Mouse (Mus musculus): ENCODE results near the gene Ppp1r14c. TPM values are rescaled to one million over a fixed set of nuclear protein-coding genes. Genes with fewer than 3 reads are reported as not detected.

The Ppp1r14c gene
- 4.2 TPM for polyA plus RNA-seq (2021)

DNA sequence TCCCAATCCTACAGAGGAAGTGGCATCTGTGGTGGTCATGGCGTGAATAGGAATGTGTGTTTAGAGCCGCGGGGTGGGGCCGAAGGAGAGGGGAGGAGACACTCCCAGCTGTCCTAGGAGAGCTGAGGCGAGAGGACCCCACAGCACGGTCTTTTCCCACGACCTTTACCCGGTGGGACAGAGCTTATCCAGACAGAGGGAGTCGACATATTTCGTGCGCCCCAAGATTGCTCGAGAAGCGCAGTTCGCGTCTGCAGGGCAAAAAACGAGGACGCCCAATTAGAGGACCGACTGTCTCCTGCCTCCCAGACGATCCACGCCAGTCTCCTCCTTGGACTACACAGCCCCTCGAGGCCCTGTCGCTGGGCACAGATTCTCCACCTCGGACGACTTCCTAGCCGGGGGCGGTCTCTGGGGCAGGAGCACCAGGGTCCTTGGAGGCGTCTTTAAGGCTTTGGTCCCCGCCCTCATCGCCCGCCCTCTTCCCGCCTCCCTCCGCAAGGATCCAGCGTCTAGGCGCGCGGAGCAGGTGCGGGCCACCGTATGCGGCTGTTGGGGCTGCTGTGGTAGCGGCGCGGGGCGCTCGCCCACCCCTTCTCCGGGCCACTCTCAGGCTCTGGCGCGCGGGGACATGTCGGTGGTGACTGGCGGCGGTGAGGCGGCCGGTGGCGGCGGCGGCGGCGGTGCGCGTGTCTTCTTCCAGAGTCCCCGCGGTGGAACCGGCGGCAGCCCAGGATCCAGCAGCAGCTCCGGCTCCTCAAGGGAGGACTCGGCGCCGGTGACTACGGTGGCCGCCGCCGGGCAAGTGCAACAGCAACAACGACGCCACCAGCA is at the start of gene Ppp1r14c:
Gene Ppp1r14c (plus strand): TSS at position 22 of the 834 bp plus-strand sequence.
- CTCF ChIA-PET = interaction anchor here (1.1 to 1.7 kb wide), 3 partner anchors 8 to 19 kb away, joined by 3 to 5 read pairs (median 5); no protein-coding TSS in a partner anchor
- ATAC-seq (peak; percentile 77), DNase-seq (ENCODE audit: low read depth, low spot score) (no peak)
- TF ChIP-seq CTCF (IDR thresholded peaks at IDR 0.05) = no peak
- POLR2A ChIA-PET = no interaction called here
- H3K27me3 ChIP-seq = peaks cover 10% of the 10 kb centered on the region
- in situ Hi-C loops (cut with MboI; ENCODE audit: low pct_unique_long_range_greater_than_20kb) = no loop called here

DNA sequence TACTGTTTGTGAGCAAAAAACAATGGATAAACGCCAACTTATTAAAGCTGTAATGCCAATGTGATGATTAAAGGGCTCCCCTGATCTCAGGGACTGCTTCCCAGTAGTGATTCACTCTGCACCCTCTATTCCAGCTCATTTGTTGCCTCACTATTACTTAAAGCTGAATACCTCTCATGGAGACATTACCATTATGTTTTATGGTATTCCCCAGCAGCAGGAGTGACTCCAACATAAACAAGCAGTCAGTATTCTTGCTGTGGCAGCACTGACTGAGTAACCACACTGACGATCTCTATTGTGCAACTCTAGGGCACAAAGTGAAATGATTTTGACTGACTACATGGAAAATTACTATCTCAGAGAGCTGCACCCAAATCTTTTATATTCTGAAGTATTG is 44.5 kb upstream of the Ppp1r14c start:
- peak; percentile 98 for ATAC-seq
- in situ Hi-C loops (cut with MboI; ENCODE audit: low pct_unique_long_range_greater_than_20kb) = loop anchor here (10.0 kb wide), 1 partner anchor 87 kb away; no protein-coding TSS in a partner anchor
- DNase-seq (ENCODE audit: low read depth, low spot score) = no peak
- ChIA-PET CTCF (interaction anchor here (1.3 kb wide), 1 partner anchor 11 kb away, joined by 3 read pairs; no protein-coding TSS in a partner anchor), POLR2A (no interaction called here)
- no peak for TF ChIP-seq CTCF (IDR thresholded peaks at IDR 0.05)
- no peaks in the 10 kb centered on the region for H3K27me3 ChIP-seq

DNA sequence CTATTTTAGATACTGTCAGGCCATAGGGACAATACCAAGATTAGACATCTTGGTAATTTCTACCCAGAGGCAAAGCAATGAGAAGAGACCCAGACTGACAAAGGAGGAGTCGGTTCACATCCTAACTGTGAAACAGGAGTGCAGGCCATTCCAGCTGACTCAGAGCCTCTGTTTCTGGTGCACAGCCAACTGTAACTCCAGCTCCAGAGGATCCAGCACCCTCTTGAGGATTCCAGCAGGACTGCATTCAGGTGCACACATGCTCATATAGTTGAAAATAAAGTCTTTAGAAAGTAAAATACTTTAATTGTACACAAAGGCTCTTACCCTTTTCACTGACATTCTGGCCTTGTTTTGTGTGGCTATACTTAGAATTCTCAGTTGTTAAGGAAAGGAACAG is 40.4 kb upstream of the Ppp1r14c start:
- ATAC-seq (peak; percentile 18), DNase-seq (ENCODE audit: low read depth, low spot score) (no peak)
- ChIA-PET POLR2A (no interaction called here), CTCF (interaction anchor here (1.0 kb wide), 1 partner anchor 11 kb away, joined by 3 read pairs; no protein-coding TSS in a partner anchor)
- peak; percentile 92 for TF ChIP-seq CTCF (IDR thresholded peaks at IDR 0.05)
- peaks cover 11% of the 10 kb centered on the region for H3K27me3 ChIP-seq
- in situ Hi-C loops (cut with MboI; ENCODE audit: low pct_unique_long_range_greater_than_20kb) = loop anchor here (10.0 kb wide), 1 partner anchor 91 kb away; no protein-coding TSS in a partner anchor

DNA sequence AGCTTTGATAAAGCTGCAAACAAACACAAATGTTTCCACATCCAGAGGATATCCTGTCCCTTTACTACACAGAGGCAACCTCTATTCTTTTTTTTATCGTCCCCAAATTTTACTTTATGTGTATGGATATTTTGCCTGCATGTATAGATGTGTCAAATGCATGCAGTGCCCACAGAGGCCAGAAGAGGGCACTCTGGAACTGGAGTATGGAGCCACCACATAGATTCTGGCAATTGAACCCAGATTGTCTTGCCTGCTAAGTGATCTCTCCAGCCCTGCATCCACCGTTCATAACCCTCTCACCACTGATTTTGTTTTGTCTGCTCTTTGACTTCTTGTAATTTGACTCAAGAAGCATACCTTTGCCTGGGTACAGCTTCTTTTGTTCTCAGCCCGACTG is 33.0 kb upstream of the Ppp1r14c start:
- ChIA-PET POLR2A (no interaction called here), CTCF (interaction anchor here (0.7 to 2.0 kb wide), 9 partner anchors 11 to 611 kb away, joined by 3 to 20 read pairs (median 3); no protein-coding TSS in a partner anchor)
- ATAC-seq = peak; percentile 54

DNA sequence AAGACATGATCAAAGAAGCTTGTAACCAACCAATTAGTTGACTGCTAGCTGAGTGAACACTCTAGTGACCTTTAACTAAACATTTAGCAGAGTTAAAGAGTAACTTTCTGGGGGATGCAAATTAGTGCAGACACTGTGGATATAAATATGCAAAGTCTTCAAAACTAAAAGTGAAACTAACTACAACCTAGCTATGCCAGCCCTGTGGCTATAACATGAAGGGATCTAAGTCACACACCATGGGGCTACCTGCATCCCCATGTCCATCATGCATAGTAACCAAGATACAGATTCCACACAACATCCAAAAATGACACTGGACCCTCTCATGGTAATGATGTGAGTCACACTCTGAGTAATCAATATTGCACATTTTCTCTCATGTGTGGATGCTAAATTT is 31.3 kb upstream of the Ppp1r14c start:
- no peak for ATAC-seq
- TF ChIP-seq CTCF (IDR thresholded peaks at IDR 0.05) = no peak
- in situ Hi-C loops (cut with MboI; ENCODE audit: low pct_unique_long_range_greater_than_20kb) = loop anchor here (5.0 kb wide), 2 partner anchors 198 to 608 kb away; no protein-coding TSS in a partner anchor

More for the DNA sequence above, 33.0 kb upstream of the Ppp1r14c start:
- H3K27me3 ChIP-seq = peaks cover 21% of the 10 kb centered on the region
- DNase-seq (ENCODE audit: low read depth, low spot score) = no peak
- peak; percentile 95 for TF ChIP-seq CTCF (IDR thresholded peaks at IDR 0.05)
- in situ Hi-C loops (cut with MboI; ENCODE audit: low pct_unique_long_range_greater_than_20kb) = loop anchor here (5.0 kb wide), 2 partner anchors 199 to 609 kb away; no protein-coding TSS in a partner anchor

DNA sequence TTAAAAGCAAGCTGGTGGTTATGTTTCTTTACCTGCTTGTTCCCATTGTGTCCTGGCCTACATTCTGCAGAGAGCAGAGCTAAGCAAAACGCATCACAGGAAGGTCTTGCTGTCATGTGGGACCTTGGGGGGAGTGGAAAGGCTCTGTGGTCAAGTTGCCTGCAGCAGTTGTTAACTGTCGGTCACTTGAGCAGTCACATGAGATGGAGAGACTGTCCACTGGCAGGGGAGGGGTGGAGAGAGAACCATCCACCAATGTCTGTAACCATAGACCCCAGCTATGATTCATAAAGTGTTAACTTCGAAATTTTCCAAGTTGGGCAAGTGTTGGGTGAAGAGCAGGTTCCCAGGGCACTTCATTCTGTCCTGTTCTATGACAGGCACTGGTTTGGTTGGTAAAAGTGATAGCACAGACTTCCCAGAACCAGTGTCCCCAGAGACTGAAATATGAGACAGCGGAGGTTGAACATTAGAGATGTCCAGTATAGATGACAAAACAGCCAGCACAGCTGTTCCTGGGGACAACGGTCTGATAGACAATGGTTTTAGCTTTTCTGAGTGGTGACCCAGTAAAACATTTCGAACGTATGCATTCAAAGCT is 29.0 kb upstream of the Ppp1r14c start:
- ATAC-seq = no peak

More for the DNA sequence above, 31.3 kb upstream of the Ppp1r14c start:
- ChIA-PET POLR2A (no interaction called here), CTCF (interaction anchor here (1.1 kb wide), 1 partner anchor 197 kb away, joined by 5 read pairs; no protein-coding TSS in a partner anchor)
- DNase-seq (ENCODE audit: low read depth, low spot score) = no peak
- H3K27me3 ChIP-seq = peaks cover 10% of the 10 kb centered on the region

DNA sequence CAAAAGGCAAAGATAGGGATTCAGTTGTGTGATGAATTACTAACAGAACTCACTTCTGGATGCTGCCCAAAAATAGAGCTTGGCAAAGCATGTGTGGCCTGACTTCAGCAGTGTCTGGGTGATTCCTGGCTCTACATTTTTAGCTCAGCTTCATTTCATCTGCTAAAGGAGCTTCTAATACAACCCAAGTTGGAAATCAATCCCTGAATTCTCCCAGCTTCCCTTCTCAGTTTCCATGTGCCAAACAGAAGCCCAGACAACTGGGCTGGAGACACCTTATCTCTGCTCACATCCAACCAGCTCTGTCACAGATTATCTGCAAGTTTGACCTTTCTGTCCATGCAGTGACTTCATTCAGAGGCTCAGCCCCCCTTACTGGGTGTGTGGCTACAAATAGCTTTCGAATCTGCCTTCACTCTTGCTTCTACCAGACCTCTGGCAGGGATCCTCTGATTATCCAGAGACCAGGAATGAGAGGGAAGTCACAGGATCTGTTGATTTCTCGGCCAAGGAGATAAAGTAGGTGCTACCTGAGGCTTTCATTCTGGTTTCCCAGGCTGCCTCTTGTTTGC is 28.4 kb upstream of the Ppp1r14c start:
- ATAC-seq (no peak), DNase-seq (ENCODE audit: low read depth, low spot score) (no peak)
- POLR2A ChIA-PET = no interaction called here
- H3K27me3 ChIP-seq = no peaks in the 10 kb centered on the region
- in situ Hi-C loops (cut with MboI; ENCODE audit: low pct_unique_long_range_greater_than_20kb) = no loop called here
- TF ChIP-seq CTCF (IDR thresholded peaks at IDR 0.05) = no peak
- CTCF ChIA-PET = interaction anchor here (0.7 to 1.8 kb wide), 4 partner anchors 11 to 202 kb away, joined by 3 to 7 read pairs (median 3); partner anchors contain the start of gene Iyd

More for the DNA sequence above, 29.0 kb upstream of the Ppp1r14c start:
- ChIA-PET CTCF (interaction anchor here (0.8 to 1.8 kb wide), 4 partner anchors 11 to 195 kb away, joined by 3 to 7 read pairs (median 3); no protein-coding TSS in a partner anchor), POLR2A (no interaction called here)
- no peak for TF ChIP-seq CTCF (IDR thresholded peaks at IDR 0.05)
- in situ Hi-C loops (cut with MboI; ENCODE audit: low pct_unique_long_range_greater_than_20kb) = no loop called here
- no peak for DNase-seq (ENCODE audit: low read depth, low spot score)
- H3K27me3 ChIP-seq = no peaks in the 10 kb centered on the region

DNA sequence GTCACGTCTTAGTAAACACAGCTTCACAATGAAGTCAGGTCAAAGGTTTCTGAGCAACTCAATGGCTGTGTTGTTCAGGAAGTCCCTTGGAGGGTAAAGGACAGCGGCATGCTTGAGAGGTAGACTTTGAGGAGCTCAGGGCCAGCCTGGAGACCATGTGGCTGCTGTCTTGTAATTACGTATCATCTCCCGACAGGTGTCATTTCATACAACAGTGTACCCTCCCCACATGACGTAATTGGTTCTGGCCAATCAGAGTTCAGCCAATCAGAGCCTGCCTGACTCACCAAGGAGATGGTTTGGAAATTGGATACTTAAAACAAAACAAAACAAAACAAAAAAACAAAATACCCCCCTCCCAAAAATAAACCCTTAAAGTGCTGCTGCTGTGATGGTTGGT is 20.2 kb upstream of the Ppp1r14c start:
- POLR2A ChIA-PET = no interaction called here
- CTCF ChIA-PET = no interaction called here
- no peak for DNase-seq (ENCODE audit: low read depth, low spot score)
- no peak for TF ChIP-seq CTCF (IDR thresholded peaks at IDR 0.05)
- ATAC-seq = no peak
- in situ Hi-C loops (cut with MboI; ENCODE audit: low pct_unique_long_range_greater_than_20kb) = no loop called here
- H3K27me3 ChIP-seq = peaks cover 3% of the 10 kb centered on the region

DNA sequence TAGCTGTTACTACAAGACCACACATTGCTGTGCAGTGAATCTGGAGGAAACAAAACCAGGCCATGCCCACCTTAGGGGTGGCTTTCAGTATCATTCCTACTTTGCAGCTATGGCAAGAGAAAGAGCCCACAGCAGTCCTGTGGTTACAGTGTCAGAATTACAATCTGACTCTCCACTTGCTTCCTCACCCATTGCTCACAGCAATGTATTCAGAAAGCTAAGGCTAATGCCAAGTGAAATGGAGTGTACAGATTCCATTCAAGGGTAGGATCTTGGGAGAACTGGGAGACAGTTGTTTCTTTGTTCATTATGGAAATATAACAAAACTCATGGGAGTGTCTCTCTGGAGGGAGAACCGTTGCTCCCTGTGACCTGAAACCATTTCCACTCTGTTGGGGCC is 6.3 kb upstream of the Ppp1r14c start:
- ATAC-seq (no peak), DNase-seq (ENCODE audit: low read depth, low spot score) (no peak)
- no peaks in the 10 kb centered on the region for H3K27me3 ChIP-seq
- ChIA-PET CTCF (no interaction called here), POLR2A (no interaction called here)
- in situ Hi-C loops (cut with MboI; ENCODE audit: low pct_unique_long_range_greater_than_20kb) = no loop called here
- no peak for TF ChIP-seq CTCF (IDR thresholded peaks at IDR 0.05)

DNA sequence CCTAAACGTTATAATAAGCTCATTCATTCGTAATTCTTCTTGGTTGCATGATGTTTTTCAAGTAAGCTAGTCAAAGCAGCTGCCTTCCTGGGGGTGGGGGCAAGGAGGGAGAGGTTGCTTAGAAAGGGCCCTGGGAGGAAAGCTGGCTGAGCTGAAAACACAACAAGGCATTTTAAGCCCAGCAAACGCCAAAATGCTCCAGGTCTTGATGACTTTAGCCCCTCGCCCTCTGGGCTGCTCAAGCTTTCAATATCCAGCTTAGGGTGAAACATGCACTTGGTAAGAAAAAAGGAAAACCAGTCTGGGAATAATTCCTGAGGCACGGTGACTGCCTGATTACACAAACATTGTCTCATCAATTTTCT is 204 bp upstream of the Ppp1r14c start:
- peaks cover 10% of the 10 kb centered on the region for H3K27me3 ChIP-seq
- in situ Hi-C loops (cut with MboI; ENCODE audit: low pct_unique_long_range_greater_than_20kb) = no loop called here
- TF ChIP-seq CTCF (IDR thresholded peaks at IDR 0.05) = no peak
- ATAC-seq (no peak), DNase-seq (ENCODE audit: low read depth, low spot score) (no peak)
- ChIA-PET CTCF (interaction anchor here (1.1 to 1.7 kb wide), 2 partner anchors 13 to 134 kb away, joined by 3 to 5 read pairs; no protein-coding TSS in a partner anchor), POLR2A (no interaction called here)

Measured in Patski (cell line).